Comparison of ENCODE assay signal across 21 mouse cellular contexts in genomic region chr13:90473041-90473825, GRCm38 (mm10).
DNase-seq lines count a peak whose midpoint lies in the region; ATAC-seq and TF ChIP-seq lines count a peak whose summit lies in the region.
"Had no signal": no experiment of that assay in that cellular context is flagged by ENCODE, and none has a peak within 500 bp of the region (broad histone marks: within the 10 kb centered on the region; RNA-seq: fewer than 3 reads in every experiment).

No protein-coding gene starts in this region.

- no peaks in the 10 kb centered on the region for H3K36me3 ChIP-seq in heart, embryonic 15.5 days
- no peaks in the 10 kb centered on the region for H3K36me3 ChIP-seq in heart, embryonic 12.5 days
- no peaks in the 10 kb centered on the region for H3K36me3 ChIP-seq in C2C12 (ENCODE audit: control insufficient read depth, insufficient read depth)
- no peaks in the 10 kb centered on the region for H3K36me3 ChIP-seq in midbrain, embryonic 13.5 days
- no peaks in the 10 kb centered on the region for H3K36me3 ChIP-seq in forebrain, embryonic 13.5 days (ENCODE audit: poor library complexity, severe bottlenecking)
- H3K36me3 ChIP-seq: heart, embryonic 13.5 days; hindbrain, embryonic 12.5 days had no signal

- 0 out of 2 replicates have a peak, but pooled peaks have one; percentile 31 for ATAC-seq in heart, embryonic 15.5 days (replicated peaks; ENCODE audit: insufficient number of reproducible peaks, insufficient read depth, low FRiP score, low read depth)
- no peak for ATAC-seq in heart, embryonic 12.5 days (ENCODE audit: insufficient number of reproducible peaks, low FRiP score)
- no peak for ATAC-seq in midbrain, embryonic 13.5 days
- ATAC-seq in forebrain, embryonic 13.5 days = no peak
- ATAC-seq: forebrain, embryonic 16.5 days; inflammation-experienced regulatory T-cells, adult 6 months had no signal

- no peaks in the 10 kb centered on the region for H3K27me3 ChIP-seq in heart, embryonic 15.5 days
- no peaks in the 10 kb centered on the region for H3K27me3 ChIP-seq in heart, embryonic 12.5 days (replicated peaks)
- no peaks in the 10 kb centered on the region for H3K27me3 ChIP-seq in C2C12 (ENCODE audit: control insufficient read depth, insufficient read depth, insufficient read length)
- H3K27me3 ChIP-seq in midbrain, embryonic 13.5 days = no peaks in the 10 kb centered on the region
- H3K27me3 ChIP-seq in forebrain, embryonic 13.5 days = no peaks in the 10 kb centered on the region
- H3K27me3 ChIP-seq: heart, embryonic 13.5 days; hindbrain, embryonic 12.5 days had no signal

- H3K4me2 ChIP-seq in heart, embryonic 15.5 days = no peak overlapping the region
- no peak overlapping the region for H3K4me2 ChIP-seq in heart, embryonic 12.5 days
- no peak overlapping the region for H3K4me2 ChIP-seq in midbrain, embryonic 13.5 days (replicated peaks)
- no peak overlapping the region for H3K4me2 ChIP-seq in forebrain, embryonic 13.5 days
- H3K4me2 ChIP-seq: heart, embryonic 13.5 days; hindbrain, embryonic 12.5 days; midbrain, embryonic 11.5 days had no signal

- no peak overlapping the region for H3ac ChIP-seq in C2C12 (ENCODE audit: control insufficient read depth, insufficient read length, low read depth)

- no peaks in the 10 kb centered on the region for H3K4me1 ChIP-seq in heart, embryonic 15.5 days (replicated peaks)
- H3K4me1 ChIP-seq in heart, embryonic 12.5 days (replicated peaks) = no peaks in the 10 kb centered on the region
- H3K4me1 ChIP-seq in midbrain, embryonic 13.5 days (replicated peaks) = no peaks in the 10 kb centered on the region
- no peaks in the 10 kb centered on the region for H3K4me1 ChIP-seq in forebrain, embryonic 13.5 days
- H3K4me1 ChIP-seq: heart, embryonic 13.5 days; hindbrain, embryonic 12.5 days had no signal

- no peaks in the 10 kb centered on the region for H3K79me2 ChIP-seq in C2C12 (ENCODE audit: control insufficient read depth, insufficient read depth)

- peak; percentile 80 for DNase-seq in adipocyte (ENCODE audit: low spot score)
- peak; percentile 37 for DNase-seq in gonadal fat pad, adult 2 months (ENCODE audit: low read depth)
- DNase-seq: adrenal gland, adult 8-10 months; cerebellum, adult 8-10 months; heart, adult 18-20 months; kidney, adult 2 months; kidney, postnatal 10 days; liver; lung, postnatal 10 days had no signal

- no peaks in the 10 kb centered on the region for H3K9me3 ChIP-seq in heart, embryonic 15.5 days (replicated peaks)
- H3K9me3 ChIP-seq in heart, embryonic 12.5 days (replicated peaks) = no peaks in the 10 kb centered on the region
- H3K9me3 ChIP-seq in midbrain, embryonic 13.5 days = no peaks in the 10 kb centered on the region
- no peaks in the 10 kb centered on the region for H3K9me3 ChIP-seq in forebrain, embryonic 13.5 days (replicated peaks)
- H3K9me3 ChIP-seq: heart, embryonic 13.5 days; hindbrain, embryonic 12.5 days had no signal

- no peak for TF ChIP-seq CTCF in C2C12 (IDR thresholded peaks at IDR 0.05; ENCODE audit: control insufficient read depth, insufficient read depth, insufficient read length)

- no peaks in the 10 kb centered on the region for H3K79me3 ChIP-seq in C2C12 (ENCODE audit: low read depth)

- H3K9ac ChIP-seq in heart, embryonic 15.5 days = no peak overlapping the region
- no peak overlapping the region for H3K9ac ChIP-seq in heart, embryonic 12.5 days
- no peak overlapping the region for H3K9ac ChIP-seq in midbrain, embryonic 13.5 days (replicated peaks)
- no peak overlapping the region for H3K9ac ChIP-seq in forebrain, embryonic 13.5 days
- H3K9ac ChIP-seq: heart, embryonic 13.5 days; hindbrain, embryonic 12.5 days had no signal

- H3K27ac ChIP-seq in heart, embryonic 15.5 days = no peak overlapping the region
- H3K27ac ChIP-seq in heart, embryonic 12.5 days (ENCODE audit: poor library complexity, severe bottlenecking) = no peak overlapping the region
- H3K27ac ChIP-seq in midbrain, embryonic 13.5 days = no peak overlapping the region
- H3K27ac ChIP-seq in forebrain, embryonic 13.5 days = no peak overlapping the region
- H3K27ac ChIP-seq: heart, embryonic 13.5 days; hindbrain, embryonic 12.5 days; left cerebral cortex, adult 2 months; stomach, postnatal 0 days had no signal

- 77% methylated on average over 8 of the region's 8 CpGs for WGBS in heart, embryonic 15.5 days
- WGBS in heart, embryonic 12.5 days = 78% methylated on average over 8 of the region's 8 CpGs
- WGBS in midbrain, embryonic 13.5 days = 84% methylated on average over 8 of the region's 8 CpGs
- 84% methylated on average over 8 of the region's 8 CpGs for WGBS in forebrain, embryonic 13.5 days

- no peak overlapping the region for H3K4me3 ChIP-seq in heart, embryonic 15.5 days
- H3K4me3 ChIP-seq in heart, embryonic 12.5 days = no peak overlapping the region
- no peak overlapping the region for H3K4me3 ChIP-seq in C2C12 (ENCODE audit: insufficient read depth, poor library complexity, severe bottlenecking)
- no peak overlapping the region for H3K4me3 ChIP-seq in midbrain, embryonic 13.5 days (replicated peaks)
- no peak overlapping the region for H3K4me3 ChIP-seq in forebrain, embryonic 13.5 days
- H3K4me3 ChIP-seq: heart, embryonic 13.5 days; hindbrain, embryonic 12.5 days; left cerebral cortex, adult 2 months had no signal

TF ChIP-seq in C2C12, 6 proteins besides CTCF, POLR2A, EP300 and RAD21:
- TF ChIP-seq MYOD1 (IDR thresholded peaks at IDR 0.05; ENCODE audit: control insufficient read depth, insufficient read length, low read depth) (no peak), CEBPB (IDR thresholded peaks at IDR 0.05; ENCODE audit: low read depth) (peak; percentile 86)
